Mouse (Mus musculus) embryonic facial prominence, embryonic 11.5 days (tissue): Measurements from ENCODE around the gene Hist2h2ac. TPM values are rescaled to one million over a fixed set of nuclear protein-coding genes. Genes with fewer than 3 reads are reported as not detected.
"Not testable (repeated sequence)": the region's sequence is repeated elsewhere in the genome, so short reads cannot be mapped to it uniquely, and the experiment has no call there.

ENCODE experiments used
- ATAC-seq: fragments of 200-750 bp; cut with Nextera tagmentation; replicated peaks from 2 replicates; pipeline ENCODE4 v1.8.0; 2017; ENCODE audit warnings: low read depth; ENCODE audit not compliant: insufficient number of reproducible peaks, low FRiP score, low TSS enrichment
- DNase-seq: peaks from one replicate; pipeline ENCODE4 v3.0.0-alpha.2; 2015; ENCODE audit warnings: low spot score
- H3K27ac ChIP-seq: fragments of 300-500 bp; sonication (generic); replicated peaks from 2 replicates; pipeline ENCODE4 v1.5.1; 2014; ENCODE audit warnings: mild to moderate bottlenecking, low read depth, low read length, control low read depth
- H3K27me3 ChIP-seq: fragments of 300-500 bp; sonication (generic); 2 replicates; pipeline ENCODE4 v1.6.1; 2014; ENCODE audit warnings: mild to moderate bottlenecking, low read length, moderate library complexity, mixed read lengths; ENCODE audit not compliant: control insufficient read depth, insufficient read depth
- H3K36me3 ChIP-seq: fragments of 300-500 bp; sonication (generic); replicated peaks from 2 replicates; pipeline ENCODE4 v1.6.1; 2014; ENCODE audit warnings: low read depth, mild to moderate bottlenecking, low read length, moderate library complexity, mixed read lengths; ENCODE audit not compliant: control insufficient read depth, insufficient read depth
- H3K4me1 ChIP-seq: fragments of 300-500 bp; sonication (generic); 2 replicates; pipeline ENCODE4 v1.6.1; 2014; ENCODE audit warnings: low read length, mixed read lengths; ENCODE audit not compliant: control insufficient read depth, insufficient read depth
- H3K4me2 ChIP-seq: fragments of 300-500 bp; sonication (generic); 2 replicates; pipeline ENCODE4 v1.6.1; 2014; ENCODE audit warnings: low read depth, mild to moderate bottlenecking, control low read depth, low read length, moderate library complexity
- H3K4me3 ChIP-seq: fragments of 300-500 bp; sonication (generic); 2 replicates; pipeline ENCODE4 v1.5.1; 2014; ENCODE audit warnings: low read depth, low read length, control low read depth
- H3K9ac ChIP-seq: fragments of 300-500 bp; sonication (generic); replicated peaks from 2 replicates; pipeline ENCODE4 v1.6.1; 2014; ENCODE audit warnings: mild to moderate bottlenecking, control low read depth, low read length
- H3K9me3 ChIP-seq: fragments of 300-500 bp; sonication (generic); replicated peaks from 2 replicates; pipeline ENCODE4 v1.6.1; 2016; ENCODE audit warnings: mild to moderate bottlenecking, low read length, inconsistent platforms, mixed read lengths; ENCODE audit not compliant: control insufficient read depth
- WGBS: fragments of 180-500 bp; shearing (Covaris S2); extraction: QIAGEN DNeasy Blood & Tissue Kit; methylation state at CpG from one replicate; pipeline ENCODE4 v1.1.7; 2014; 5-methylcytosine and 5-hydroxymethylcytosine counted together
- polyA plus RNA-seq: library from polyadenylated mRNA; unstranded; fragments of >200 nt; fragmentation: Nextera tagmentation; extraction: Ambion mirVana; gene quantifications from 2 replicates; pipeline ENCODE4 v1.2.1, GENCODE M21; 2014

Hist2h2ac gene
- polyA plus RNA-seq, 1 experiment from 2014 or later: 15.5 TPM

DNA sequence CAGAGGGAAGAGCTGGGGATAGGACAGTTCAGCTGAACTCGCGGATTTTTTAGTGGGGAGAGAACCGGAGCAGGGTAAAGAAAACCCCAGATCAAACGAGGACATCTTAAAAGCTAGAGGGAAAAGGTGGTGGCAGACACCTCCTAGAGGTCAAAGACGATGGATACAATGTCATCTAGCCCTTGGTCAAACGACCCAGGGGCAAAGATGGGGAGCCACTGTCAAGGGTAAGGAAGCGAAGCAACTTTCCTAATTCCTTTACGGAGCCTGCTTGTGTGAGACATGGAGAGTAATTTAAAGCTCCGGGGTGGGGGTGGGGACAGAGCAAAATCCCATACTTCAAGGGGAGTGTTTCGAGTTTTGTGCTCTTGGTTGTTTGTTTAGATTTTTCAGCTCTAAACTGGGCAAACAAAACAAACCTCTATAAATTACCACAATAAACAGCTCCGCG, 1.5 kb downstream of the Hist2h2ac start:
- ATAC-seq (0 out of 2 replicates have a peak, but pooled peaks have one; percentile 2), DNase-seq (no peak)
- Histone ChIP-seq H3K4me1 (peaks cover 8% of the 10 kb centered on the region), H3K27ac (peak overlapping the region; percentile 99), H3K9ac (peak overlapping the region; percentile 71), H3K27me3 (no peaks in the 10 kb centered on the region), H3K4me3 (peak overlapping the region; percentile 62), H3K4me2 (peak overlapping the region; percentile 78), H3K9me3 (no peaks in the 10 kb centered on the region), H3K36me3 (no peaks in the 10 kb centered on the region)
- WGBS: 0% methylated on average over 12 of the region's 12 CpGs

DNA sequence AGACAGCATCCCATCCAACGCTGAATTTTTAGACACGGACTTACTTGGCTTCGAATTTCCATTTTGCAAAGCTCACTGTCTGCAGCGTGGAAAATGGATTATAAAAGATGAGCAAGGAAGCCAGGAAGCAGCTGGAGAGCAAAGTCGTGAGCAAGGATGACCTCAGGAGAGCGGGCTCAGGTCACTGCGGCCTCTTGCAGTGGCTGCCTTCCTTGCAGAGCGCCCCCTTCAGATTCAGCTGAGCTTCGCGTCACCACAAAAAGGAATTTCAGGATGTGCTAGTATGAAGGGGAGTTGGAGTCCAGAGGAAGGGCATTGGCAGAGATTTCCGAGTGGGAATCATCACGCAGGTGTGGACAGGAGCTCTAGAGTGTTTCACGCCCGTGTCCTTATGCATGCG, 11.4 kb downstream of the Hist2h2ac start:
- 22% methylated on average over 15 of the region's 15 CpGs for WGBS
- ATAC-seq: no peak
- Histone ChIP-seq H3K9me3 (no peaks in the 10 kb centered on the region), H3K9ac (no peak overlapping the region), H3K4me3 (no peak overlapping the region), H3K4me2 (no peak overlapping the region), H3K27me3 (no peaks in the 10 kb centered on the region), H3K27ac (no peak overlapping the region), H3K36me3 (no peaks in the 10 kb centered on the region), H3K4me1 (no peaks in the 10 kb centered on the region)
- no peak for DNase-seq

GRCm38 (mm10) chr3:96207819-96208218, 12.9 kb downstream of the Hist2h2ac start:
- Histone ChIP-seq H3K4me2 (no peak overlapping the region), H3K9me3 (no peaks in the 10 kb centered on the region), H3K36me3 (no peaks in the 10 kb centered on the region), H3K9ac (no peak overlapping the region), H3K27ac (no peak overlapping the region), H3K4me1 (no peaks in the 10 kb centered on the region), H3K4me3 (no peak overlapping the region), H3K27me3 (no peaks in the 10 kb centered on the region)
- DNase-seq: no peak
- WGBS: 88% methylated on average over 3 of the region's 3 CpGs
- ATAC-seq: no peak

DNA sequence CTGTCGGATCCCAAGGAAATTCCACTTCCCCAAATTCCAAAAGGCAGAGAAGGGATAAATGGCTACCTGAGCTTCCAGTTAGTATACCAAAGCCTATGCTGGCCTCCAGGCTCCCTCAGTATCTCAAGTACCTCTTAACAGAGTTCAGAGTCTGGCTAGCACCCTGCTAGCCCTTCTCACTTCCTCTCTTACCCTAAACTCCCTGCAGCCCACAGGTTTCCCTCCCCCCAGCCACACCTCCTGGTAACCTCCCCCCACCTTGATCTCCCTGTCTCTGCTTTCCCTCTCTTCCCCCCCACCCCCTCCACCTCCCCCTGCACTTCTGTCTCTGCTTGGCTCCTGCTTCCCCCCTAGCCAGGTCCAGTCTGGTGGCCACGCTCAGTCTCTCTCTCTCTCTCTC, 20.9 kb downstream of the Hist2h2ac start:
- H3K9ac ChIP-seq: no peak overlapping the region
- H3K4me3 ChIP-seq: no peak overlapping the region
- no peak for ATAC-seq
- no peak for DNase-seq
- H3K27me3 ChIP-seq: no peaks in the 10 kb centered on the region
- 78% methylated on average over 2 of the region's 2 CpGs for WGBS
- H3K4me2 ChIP-seq: no peak overlapping the region
- H3K27ac ChIP-seq: no peak overlapping the region
- no peaks in the 10 kb centered on the region for H3K36me3 ChIP-seq
- no peaks in the 10 kb centered on the region for H3K4me1 ChIP-seq
- H3K9me3 ChIP-seq: no peaks in the 10 kb centered on the region

DNA sequence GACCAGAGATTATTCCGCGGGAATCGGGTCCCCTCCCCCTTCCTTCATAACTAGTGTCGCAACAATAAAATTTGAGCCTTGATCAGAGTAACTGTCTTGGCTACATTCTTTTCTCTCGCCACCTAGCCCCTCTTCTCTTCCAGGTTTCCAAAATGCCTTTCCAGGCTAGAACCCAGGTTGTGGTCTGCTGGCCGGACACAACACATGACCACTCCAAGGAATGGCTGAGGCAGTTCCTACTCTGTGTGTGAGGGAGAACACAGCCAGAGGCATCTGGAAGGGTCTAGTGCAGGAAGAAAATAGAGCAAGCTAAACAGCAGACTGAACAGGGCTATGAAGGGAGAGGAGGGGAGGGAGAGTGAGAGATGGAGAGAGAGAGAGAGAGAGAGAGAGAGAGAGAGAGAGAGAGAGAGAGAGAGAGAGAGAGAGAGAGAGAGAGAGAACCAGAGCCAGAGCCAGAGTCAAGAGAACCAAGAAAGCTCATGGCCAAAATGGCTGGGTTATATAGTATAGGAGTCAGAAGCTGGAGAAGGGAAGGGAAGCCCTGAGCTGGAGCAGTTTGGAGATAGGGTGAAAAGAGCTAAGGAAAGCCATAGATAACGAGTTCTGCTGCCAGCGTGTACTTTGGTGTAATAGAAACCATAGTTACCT, 22.0 kb downstream of the Hist2h2ac start:
- H3K4me1 ChIP-seq, H3K36me3 ChIP-seq, H3K27ac ChIP-seq, H3K27me3 ChIP-seq, H3K4me2 ChIP-seq, H3K4me3 ChIP-seq, DNase-seq, ATAC-seq, H3K9me3 ChIP-seq, H3K9ac ChIP-seq: not testable (repeated sequence)
- 35% methylated on average over 6 of the region's 8 CpGs for WGBS

DNA sequence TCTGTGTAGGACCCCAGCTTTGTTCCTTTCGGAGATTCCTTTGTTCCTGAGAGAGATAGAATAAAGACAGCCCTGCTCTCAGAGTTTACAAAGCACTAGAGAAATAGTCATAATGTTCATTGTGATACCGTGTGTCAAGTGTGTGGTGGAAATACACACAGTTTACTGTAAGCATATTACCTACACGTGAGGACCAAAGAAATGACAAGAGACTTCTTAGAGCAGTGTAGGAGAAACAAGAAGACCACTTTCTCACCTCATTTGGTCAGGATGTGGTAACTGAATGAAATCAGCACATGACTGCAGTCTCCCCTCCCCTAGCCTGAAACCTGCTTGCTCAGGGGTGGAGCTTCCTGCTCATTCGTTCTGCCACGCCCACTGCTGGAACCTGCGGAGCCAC, 22.5 kb downstream of the Hist2h2ac start:
- Histone ChIP-seq H3K27ac (no peak overlapping the region), H3K9ac (peak overlapping the region; percentile 43), H3K4me1 (no peaks in the 10 kb centered on the region), H3K9me3 (no peaks in the 10 kb centered on the region), H3K36me3 (no peaks in the 10 kb centered on the region), H3K4me3 (0 out of 2 replicates have a peak overlapping the region, but pooled peaks have one; percentile 5), H3K4me2 (peak overlapping the region; percentile 47), H3K27me3 (no peaks in the 10 kb centered on the region)
- DNase-seq: no peak
- 4% methylated on average over 6 of the region's 6 CpGs for WGBS
- no peak for ATAC-seq

- H3K4me2 ChIP-seq: peak overlapping the region; percentile 95
Measured at GRCm38 (mm10) chr3:96197129-96197749, 23.4 kb downstream of the Hist2h2ac start.

DNA sequence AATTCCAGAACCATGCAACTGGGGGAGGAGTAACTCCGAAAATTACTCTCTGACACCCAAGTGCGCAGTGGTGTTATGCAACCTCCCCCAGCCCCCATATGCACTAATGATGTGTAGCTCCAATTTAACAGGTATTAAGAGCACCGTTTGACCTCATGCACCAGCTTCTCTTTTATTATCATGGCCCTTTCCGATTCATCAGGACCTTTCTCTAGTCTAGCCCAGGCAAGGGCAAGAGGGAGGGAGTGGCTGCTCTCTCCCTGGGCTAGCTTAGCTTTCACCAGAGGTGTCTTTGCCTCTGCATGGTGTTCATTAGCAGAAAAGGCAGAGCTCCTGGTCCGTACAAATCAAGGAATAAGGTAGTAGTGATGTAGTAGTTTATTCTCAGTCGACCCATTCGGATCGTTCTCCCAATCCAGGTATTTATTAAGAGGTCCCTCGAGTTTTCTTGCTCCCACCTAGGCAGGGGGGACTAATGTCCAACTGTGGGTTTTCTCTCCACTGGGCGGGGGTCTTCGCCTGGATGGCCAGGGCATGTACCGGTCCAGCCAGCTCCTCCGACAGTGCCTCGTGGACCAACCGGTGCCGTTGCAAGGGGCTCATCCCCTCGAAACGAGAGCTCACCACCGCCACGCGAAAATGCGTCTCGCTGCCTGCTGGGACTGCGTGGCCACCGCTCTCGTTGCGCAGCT, 24.1 kb downstream of the Hist2h2ac start:
- peak; percentile 46 for ATAC-seq
- no peaks in the 10 kb centered on the region for H3K9me3 ChIP-seq
- WGBS: 22% methylated on average over 27 of the region's 27 CpGs
- DNase-seq: peak; percentile 30
- H3K36me3 ChIP-seq: no peaks in the 10 kb centered on the region
- H3K4me3 ChIP-seq: peak overlapping the region; percentile 63
- H3K4me2 ChIP-seq: peak overlapping the region; percentile 95
- peak overlapping the region; percentile 90 for H3K27ac ChIP-seq
- H3K4me1 ChIP-seq: no peaks in the 10 kb centered on the region
- peak overlapping the region; percentile 91 for H3K9ac ChIP-seq
- H3K27me3 ChIP-seq: no peaks in the 10 kb centered on the region

More at GRCm38 (mm10) chr3:96197129-96197749, 23.4 kb downstream of the Hist2h2ac start:
- no peaks in the 10 kb centered on the region for H3K9me3 ChIP-seq
- peak overlapping the region; percentile 90 for H3K27ac ChIP-seq
- H3K27me3 ChIP-seq: no peaks in the 10 kb centered on the region
- peak; percentile 94 for DNase-seq
- no peaks in the 10 kb centered on the region for H3K36me3 ChIP-seq
- peak overlapping the region; percentile 63 for H3K4me3 ChIP-seq
- no peaks in the 10 kb centered on the region for H3K4me1 ChIP-seq
- WGBS: under 1% methylated on average over 50 of the region's 50 CpGs
- H3K9ac ChIP-seq: peak overlapping the region; percentile 91
- peak; percentile 90 for ATAC-seq
